Mouse (Mus musculus): ENCODE data around the gene Wdr59.

GRCm38 (mm10) chr8:111422614-111423013, 99.3 kb downstream of the Wdr59 start:
- TF ChIP-seq POLR2A (IDR thresholded peaks at IDR 0.05; ENCODE audit: insufficient read depth, low read depth, low read length) (no peak), CTCF (IDR thresholded peaks at IDR 0.05; ENCODE audit: insufficient read depth, low read depth, low read length) (no peak)
